Comparison of ENCODE assay signal across 8 mouse cellular contexts in genomic region chr7:4842634-4843131, GRCm38 (mm10). TPM values are rescaled to one million over a fixed set of nuclear protein-coding genes. Genes with fewer than 3 reads are reported as not detected.
DNase-seq lines count a peak whose midpoint lies in the region; ATAC-seq and TF ChIP-seq lines count a peak whose summit lies in the region.

No protein-coding gene starts in this region.

- H3K27me3 ChIP-seq in E14TG2a.4 (ENCODE audit: insufficient read depth, low read length): peaks cover 25% of the 10 kb centered on the region
- peaks cover 7% of the 10 kb centered on the region for H3K27me3 ChIP-seq in forebrain, embryonic 14.5 days (replicated peaks; ENCODE audit: control insufficient read depth, insufficient read depth, low read length)
- no peaks in the 10 kb centered on the region for H3K27me3 ChIP-seq in midbrain, embryonic 14.5 days (ENCODE audit: control insufficient read depth, insufficient read depth, low read length)

- H3K4me3 ChIP-seq in E14TG2a.4 (replicated peaks; ENCODE audit: low read length): peak overlapping the region; percentile 89
- H3K4me3 ChIP-seq in forebrain, embryonic 14.5 days (ENCODE audit: low read depth, low read length): peak overlapping the region; percentile 50
- H3K4me3 ChIP-seq in midbrain, embryonic 14.5 days (replicated peaks; ENCODE audit: low read depth, low read length): peak overlapping the region; percentile 64

- ATAC-seq in forebrain, embryonic 14.5 days: peak; percentile 38
- ATAC-seq in midbrain, embryonic 14.5 days (ENCODE audit: low FRiP score, low TSS enrichment): peak; percentile 32

- under 1% methylated on average over 16 of the region's 16 CpGs for WGBS in forebrain, embryonic 14.5 days
- 2% methylated on average over 16 of the region's 16 CpGs for WGBS in midbrain, embryonic 14.5 days

- intact Hi-C loops in gastrocnemius, postnatal 36 days (cut with DNase I): no loop called here

- TF ChIP-seq CTCF in E14TG2a.4 (conservative IDR thresholded peaks at IDR 0.05; ENCODE audit: low read length): no peak

- peak; percentile 85 for DNase-seq in heart, adult 11 months
- DNase-seq in heart, adult 9 months (ENCODE audit: low spot score in 2 of 2): no peak
- DNase-seq in forebrain, embryonic 14.5 days (ENCODE audit: low spot score): peak; percentile 45
- DNase-seq in layer of hippocampus, postnatal 25 days (ENCODE audit: extremely low spot score in 1 of 2, low spot score in 1 of 2): peak; percentile 30 to 39
- peak; percentile 74 for DNase-seq in midbrain, embryonic 14.5 days
- DNase-seq in testis, postnatal 10 days (ENCODE audit: low spot score): peak; percentile 47
- DNase-seq in gastrocnemius, postnatal 36 days: no peak

- H3K9ac ChIP-seq in forebrain, embryonic 14.5 days (ENCODE audit: low read length): peak overlapping the region; percentile 38
- H3K9ac ChIP-seq in midbrain, embryonic 14.5 days (replicated peaks; ENCODE audit: low read length): peak overlapping the region; percentile 68

- H3K27ac ChIP-seq in forebrain, embryonic 14.5 days (ENCODE audit: low read depth, low read length): peak overlapping the region; percentile 84
- peak overlapping the region; percentile 85 for H3K27ac ChIP-seq in midbrain, embryonic 14.5 days (replicated peaks; ENCODE audit: low read depth, low read length)

- no peaks in the 10 kb centered on the region for H3K36me3 ChIP-seq in E14TG2a.4 (ENCODE audit: insufficient read depth, low read length)
- no peaks in the 10 kb centered on the region for H3K36me3 ChIP-seq in forebrain, embryonic 14.5 days (ENCODE audit: control insufficient read depth, insufficient read depth, low read length)
- no peaks in the 10 kb centered on the region for H3K36me3 ChIP-seq in midbrain, embryonic 14.5 days (ENCODE audit: control insufficient read depth, insufficient read depth, low read length)

- H3K4me1 ChIP-seq in E14TG2a.4 (replicated peaks; ENCODE audit: low read depth, low read length): peaks cover 54% of the 10 kb centered on the region
- H3K4me1 ChIP-seq in forebrain, embryonic 14.5 days (ENCODE audit: control insufficient read depth, insufficient read depth, low read length): peaks cover 19% of the 10 kb centered on the region
- H3K4me1 ChIP-seq in midbrain, embryonic 14.5 days (ENCODE audit: control insufficient read depth, insufficient read depth, low read length): peaks cover 20% of the 10 kb centered on the region

- peak overlapping the region; percentile 93 for H3K4me2 ChIP-seq in forebrain, embryonic 14.5 days (ENCODE audit: low read length)
- peak overlapping the region; percentile 86 for H3K4me2 ChIP-seq in midbrain, embryonic 14.5 days (ENCODE audit: low read length)

- H3K9me3 ChIP-seq in E14TG2a.4 (ENCODE audit: low read length): no peaks in the 10 kb centered on the region
- no peaks in the 10 kb centered on the region for H3K9me3 ChIP-seq in forebrain, embryonic 14.5 days (replicated peaks; ENCODE audit: control insufficient read depth, low read length)
- H3K9me3 ChIP-seq in midbrain, embryonic 14.5 days (ENCODE audit: control insufficient read depth, low read length): no peaks in the 10 kb centered on the region

RNA-seq across cellular contexts. Expression of gene Shisa7, which starts 1.8 kb away (rescaled TPM):
- polyA plus RNA-seq in forebrain, embryonic 14.5 days (2014; fragmentation: Nextera tagmentation; extraction: Ambion mirVana): 5.8 and 7.7 TPM in 2 replicates
- 100 to 1,000 TPM; 132 to 182 TPM for total RNA-seq in layer of hippocampus, postnatal 25 days (2021)
- 14.0 and 19.4 TPM in 2 replicates for polyA plus RNA-seq in midbrain, embryonic 14.5 days (2014; fragmentation: Nextera tagmentation; extraction: Ambion mirVana)
- not detected for total RNA-seq in gastrocnemius, postnatal 36 days (2021)

RNA-seq across cellular contexts. Expression of gene Isoc2b, which starts 27.4 kb away (rescaled TPM):
- polyA plus RNA-seq in forebrain, embryonic 14.5 days (2014; fragmentation: Nextera tagmentation; extraction: Ambion mirVana): 3.3 and 4.3 TPM in 2 replicates
- 1 to 10 TPM; 5.6 to 6.0 TPM for total RNA-seq in layer of hippocampus, postnatal 25 days (2021)
- 3.5 and 6.6 TPM in 2 replicates for polyA plus RNA-seq in midbrain, embryonic 14.5 days (2014; fragmentation: Nextera tagmentation; extraction: Ambion mirVana)
- total RNA-seq in gastrocnemius, postnatal 36 days (2021): 1 to 10 TPM; 3.6 to 3.8 TPM

RNA-seq across cellular contexts. Expression of gene Ube2s, which starts 30.3 kb away (rescaled TPM):
- 378 and 472 TPM in 2 replicates for polyA plus RNA-seq in forebrain, embryonic 14.5 days (2014; fragmentation: Nextera tagmentation; extraction: Ambion mirVana)
- 100 to 1,000 TPM in 1 of 2 experiments, 10 to 100 TPM in 1; 97.7 to 112 TPM for total RNA-seq in layer of hippocampus, postnatal 25 days (2021)
- 290 and 338 TPM in 2 replicates for polyA plus RNA-seq in midbrain, embryonic 14.5 days (2014; fragmentation: Nextera tagmentation; extraction: Ambion mirVana)
- total RNA-seq in gastrocnemius, postnatal 36 days (2021): 10 to 100 TPM; 70.3 to 83.7 TPM

RNA-seq across cellular contexts. Expression of gene Isoc2a, which starts 34.3 kb away (rescaled TPM):
- 0.53 and 0.59 TPM in 2 replicates for polyA plus RNA-seq in forebrain, embryonic 14.5 days (2014; fragmentation: Nextera tagmentation; extraction: Ambion mirVana)
- 10 to 100 TPM; 11.2 to 12.4 TPM for total RNA-seq in layer of hippocampus, postnatal 25 days (2021)
- polyA plus RNA-seq in midbrain, embryonic 14.5 days (2014; fragmentation: Nextera tagmentation; extraction: Ambion mirVana): 0.43 and 0.54 TPM in 2 replicates
- total RNA-seq in gastrocnemius, postnatal 36 days (2021): 10 to 100 TPM; 21.0 to 28.3 TPM

RNA-seq across cellular contexts. Expression of gene Rpl28, which starts 50.0 kb away (rescaled TPM):
- polyA plus RNA-seq in forebrain, embryonic 14.5 days (2014; fragmentation: Nextera tagmentation; extraction: Ambion mirVana): 179 and 182 TPM in 2 replicates
- total RNA-seq in layer of hippocampus, postnatal 25 days (2021): 100 to 1,000 TPM; 484 to 506 TPM
- 149 and 188 TPM in 2 replicates for polyA plus RNA-seq in midbrain, embryonic 14.5 days (2014; fragmentation: Nextera tagmentation; extraction: Ambion mirVana)
- 100 to 1,000 TPM; 431 to 514 TPM for total RNA-seq in gastrocnemius, postnatal 36 days (2021)

Comparison
In these comparisons a context has a peak if more than half of its experiments do, and no peak if none do; other contexts are left out.
1. DNase-seq: peak in heart, adult 11 months (single experiment), forebrain, embryonic 14.5 days (single experiment), layer of hippocampus, postnatal 25 days (2 of 2), midbrain, embryonic 14.5 days (single experiment) and testis, postnatal 10 days (single experiment); none in heart, adult 9 months (0 of 2) and gastrocnemius, postnatal 36 days (0 of 2).
2. RNA of gene Shisa7, which starts 1.8 kb away (total RNA-seq): 132 to 182 TPM in layer of hippocampus, postnatal 25 days; not detected in gastrocnemius, postnatal 36 days; every median in the first group is over 100 times any median in the second.
3. Peak in every context shown above with its lines, with median percentiles within 50 percentile points of each other: H3K4me3 ChIP-seq.